Mouse (Mus musculus): ENCODE results near the gene Ift57.

Gene Ift57

GRCm38 (mm10) chr16:49752906-49753305, 53.9 kb downstream of the Ift57 start:
- DNase-seq (ENCODE audit: extremely low read depth, low read depth, low spot score) = no peak

- no peak for DNase-seq (ENCODE audit: extremely low read depth, low read depth, low spot score)
Observed at GRCm38 (mm10) chr16:49753318-49753717, 54.3 kb downstream of the Ift57 start.

GRCm38 (mm10) chr16:49760517-49761203, 61.6 kb downstream of the Ift57 start:
- no peak for DNase-seq (ENCODE audit: extremely low read depth, low read depth, low spot score)

GRCm38 (mm10) chr16:49761981-49762380, 62.9 kb downstream of the Ift57 start:
- no peak for DNase-seq (ENCODE audit: extremely low read depth, low read depth, low spot score)

- no peak for DNase-seq (ENCODE audit: extremely low read depth, low read depth, low spot score)
Observed at GRCm38 (mm10) chr16:49766326-49766725, 67.3 kb downstream of the Ift57 start.

GRCm38 (mm10) chr16:49768491-49769031, 69.5 kb downstream of the Ift57 start:
- DNase-seq (ENCODE audit: extremely low read depth, low read depth, low spot score) = no peak

- no peak for DNase-seq (ENCODE audit: extremely low read depth, low read depth, low spot score)
Observed at GRCm38 (mm10) chr16:49769831-49770261, 70.8 kb downstream of the Ift57 start.

GRCm38 (mm10) chr16:49770320-49771189, 71.5 kb downstream of the Ift57 start:
- DNase-seq (ENCODE audit: extremely low read depth, low read depth, low spot score) = no peak

GRCm38 (mm10) chr16:49771609-49772396, 72.8 kb downstream of the Ift57 start:
- no peak for DNase-seq (ENCODE audit: extremely low read depth, low read depth, low spot score)

GRCm38 (mm10) chr16:49772576-49772975, 73.5 kb downstream of the Ift57 start:
- no peak for DNase-seq (ENCODE audit: extremely low read depth, low read depth, low spot score)

- DNase-seq (ENCODE audit: extremely low read depth, low read depth, low spot score) = no peak
Observed at GRCm38 (mm10) chr16:49773068-49773467, 74.0 kb downstream of the Ift57 start.

- no peak for DNase-seq (ENCODE audit: extremely low read depth, low read depth, low spot score)
Observed at GRCm38 (mm10) chr16:49774059-49775001, 75.3 kb downstream of the Ift57 start.

GRCm38 (mm10) chr16:49775002-49775966, 76.3 kb downstream of the Ift57 start:
- DNase-seq (ENCODE audit: extremely low read depth, low read depth, low spot score) = no peak

- DNase-seq (ENCODE audit: extremely low read depth, low read depth, low spot score) = no peak
Observed at GRCm38 (mm10) chr16:49776981-49777380, 77.9 kb downstream of the Ift57 start.

GRCm38 (mm10) chr16:49781556-49782156, 82.6 kb downstream of the Ift57 start:
- DNase-seq (ENCODE audit: extremely low read depth, low read depth, low spot score) = no peak

- no peak for DNase-seq (ENCODE audit: extremely low read depth, low read depth, low spot score)
Observed at GRCm38 (mm10) chr16:49783369-49783768, 84.3 kb downstream of the Ift57 start.

- DNase-seq (ENCODE audit: extremely low read depth, low read depth, low spot score) = no peak
Observed at GRCm38 (mm10) chr16:49786116-49786515, 87.1 kb downstream of the Ift57 start.

- DNase-seq (ENCODE audit: extremely low read depth, low read depth, low spot score) = no peak
Observed at GRCm38 (mm10) chr16:49787714-49788113, 88.7 kb downstream of the Ift57 start.

Measured in fat pad, adult 2 months (tissue).